Mouse (Mus musculus) left cerebral cortex, adult 2 months (tissue): Measurements from ENCODE around the gene Cul3. TPM values are rescaled to one million over a fixed set of nuclear protein-coding genes. Genes with fewer than 3 reads are reported as not detected.
A peak's percentile ranks its signal among the peaks of the same experiment; 100 is the strongest.

Experiments
- DNase-seq, 2 experiments: peaks; one replicate each; pipeline ENCODE4 v3.0.0; 2021 to 2022; ENCODE audit warnings: low spot score in 2 of 2, mixed read lengths in 1 of 2; ENCODE audit errors: extremely low spot score in 1 of 2
- H3K27ac ChIP-seq: fragments of 200-600 bp; 2 replicates; pipeline ENCODE4 v1.8.1; 2022
- H3K4me3 ChIP-seq: fragments of 200-600 bp; 2 replicates; pipeline ENCODE4 v1.8.1; 2022
- CTCF ChIP-seq: fragments of 200-600 bp; IDR thresholded peaks from 2 replicates; pipeline ENCODE4 v1.8.1; 2022; ENCODE audit warnings: antibody characterized with exemption, mild to moderate bottlenecking, moderate library complexity
- intact Hi-C: fragments of 180-260 bp; cut with DNase I; formaldehyde crosslinking; loops from one replicate; pipeline ENCODE4 v1.15.1; 2025
- total RNA-seq, 2 experiments: library from RNA; stranded (reverse); gene quantifications; 2 replicates each; pipeline ENCODE4 v1.2.3; 2021

Cul3 gene
- total RNA-seq, 2 experiments from 2014 or later: 127 to 137 TPM

DNA sequence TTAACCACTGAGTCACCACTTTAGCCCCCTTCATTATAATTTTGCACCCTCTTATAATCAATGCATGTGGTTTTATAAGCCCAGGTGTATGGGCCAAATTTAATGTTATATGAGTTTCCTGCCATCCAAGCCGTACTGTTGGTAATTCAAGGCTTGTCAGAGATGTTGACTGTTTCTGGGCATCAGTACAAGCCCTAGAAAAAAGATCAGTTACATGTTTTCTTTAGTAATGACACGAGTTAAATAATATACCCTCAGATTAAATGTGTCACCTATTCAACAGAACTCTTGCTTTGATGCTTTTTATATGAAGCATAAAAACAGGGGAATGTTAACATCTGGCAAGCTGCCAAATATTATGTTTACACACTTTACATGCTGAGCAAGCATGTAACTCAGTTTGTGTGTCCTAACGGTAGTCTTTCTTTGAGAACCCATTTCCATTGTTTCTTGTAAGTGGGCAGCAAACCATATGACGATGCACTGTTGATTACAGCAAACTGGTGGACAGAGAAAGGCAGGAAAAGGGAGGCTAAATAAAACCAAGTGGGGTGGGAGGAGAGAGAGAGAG lies 19.8 kb upstream of the Cul3 start:
- no peak for TF ChIP-seq CTCF
- Histone ChIP-seq H3K27ac (no peak overlapping the region), H3K4me3 (no peak overlapping the region)
- intact Hi-C loops: no loop called here
- DNase-seq: no peak

GRCm38 (mm10) chr1:80340061-80340435 lies 232 bp downstream of the Cul3 start:
- intact Hi-C loops: loop anchor here (5.0 kb wide), 1 partner anchor 162 kb away; no protein-coding TSS in a partner anchor
- DNase-seq: peak; percentile 59 to 65
- Histone ChIP-seq H3K27ac (peak overlapping the region; percentile 89), H3K4me3 (peak overlapping the region; percentile 78)
- no peak for TF ChIP-seq CTCF

DNA sequence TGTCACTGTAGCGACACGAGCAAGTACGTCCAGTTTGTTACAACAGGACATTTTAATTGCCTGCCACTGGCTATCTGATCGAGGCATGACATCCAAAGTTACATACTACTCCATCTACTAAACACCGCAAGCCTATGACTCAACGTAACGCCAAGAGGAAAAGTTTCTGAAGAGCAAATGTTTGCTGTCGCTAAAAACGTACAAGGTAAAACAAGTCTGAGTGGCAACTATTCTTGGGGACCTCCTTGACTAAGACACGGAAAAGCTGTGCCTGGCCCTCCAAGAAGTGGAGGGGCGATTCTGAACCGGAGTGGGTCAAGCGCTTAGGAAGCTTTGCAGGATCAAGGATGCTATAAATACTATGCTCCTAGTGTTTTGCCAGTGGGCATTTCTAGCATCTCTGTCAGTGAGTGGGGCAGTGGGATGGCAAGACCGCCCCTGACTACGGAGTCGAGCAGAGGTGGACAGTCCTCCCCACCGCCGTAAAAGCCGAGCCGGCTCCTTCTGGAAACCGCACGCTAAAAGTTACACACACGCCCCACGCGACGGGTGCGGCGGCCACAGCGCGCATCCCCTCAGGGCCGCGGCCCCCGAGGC lies 757 bp downstream of the Cul3 start:
- H3K27ac ChIP-seq: peak overlapping the region; percentile 89
- H3K4me3 ChIP-seq: peak overlapping the region; percentile 78
- DNase-seq: peak in 1 of 2 experiments; percentile 33
- intact Hi-C loops: loop anchor here (2.0 to 5.0 kb wide), 2 partner anchors 43 to 163 kb away; no protein-coding TSS in a partner anchor
- TF ChIP-seq CTCF: no peak

- no peak for DNase-seq
- intact Hi-C loops: loop anchor here (2.0 kb wide), 1 partner anchor 42 kb away; no protein-coding TSS in a partner anchor
- H3K27ac ChIP-seq: no peak overlapping the region
- no peak for TF ChIP-seq CTCF
- peak overlapping the region; percentile 78 for H3K4me3 ChIP-seq
Measured at GRCm38 (mm10) chr1:80338398-80338797, 1.9 kb downstream of the Cul3 start.

DNA sequence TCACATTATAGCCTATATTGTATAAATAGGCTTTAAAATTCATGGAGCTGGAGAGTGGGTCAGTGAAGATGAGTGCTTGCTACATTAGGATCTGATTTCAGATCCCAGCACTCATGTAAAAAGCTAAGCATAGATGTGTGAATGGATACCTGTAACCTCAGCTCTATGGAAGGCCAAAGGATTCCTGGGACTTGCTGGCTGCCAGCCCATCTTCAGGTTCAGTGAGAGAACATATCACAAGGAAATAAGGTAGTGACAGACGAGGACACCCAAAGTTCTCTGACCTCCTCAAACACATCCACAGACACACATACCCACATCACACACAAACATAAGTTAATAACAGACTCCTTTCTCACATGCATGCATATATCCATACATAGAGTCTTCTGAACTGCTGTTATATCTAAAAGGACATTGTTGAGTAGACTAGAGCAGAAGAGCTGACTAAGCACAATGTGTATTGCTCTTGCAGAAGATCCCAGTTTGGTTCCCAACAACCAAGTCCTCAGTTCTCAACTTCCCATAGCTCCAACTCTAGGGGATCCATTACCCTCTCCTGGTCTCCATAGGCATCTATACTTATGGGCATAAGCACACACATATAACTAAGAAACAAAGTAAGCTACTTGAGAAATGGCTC lies 4.4 kb downstream of the Cul3 start:
- DNase-seq: no peak
- TF ChIP-seq CTCF: no peak
- intact Hi-C loops: no loop called here
- H3K27ac ChIP-seq: no peak overlapping the region
- no peak overlapping the region for H3K4me3 ChIP-seq

GRCm38 (mm10) chr1:80335118-80335517 lies 5.2 kb downstream of the Cul3 start:
- intact Hi-C loops: no loop called here
- Histone ChIP-seq H3K27ac (no peak overlapping the region), H3K4me3 (no peak overlapping the region)
- no peak for DNase-seq
- no peak for TF ChIP-seq CTCF

GRCm38 (mm10) chr1:80330970-80331369 lies 9.3 kb downstream of the Cul3 start:
- intact Hi-C loops: no loop called here
- no peak overlapping the region for H3K4me3 ChIP-seq
- no peak overlapping the region for H3K27ac ChIP-seq
- TF ChIP-seq CTCF: no peak
- no peak for DNase-seq

DNA sequence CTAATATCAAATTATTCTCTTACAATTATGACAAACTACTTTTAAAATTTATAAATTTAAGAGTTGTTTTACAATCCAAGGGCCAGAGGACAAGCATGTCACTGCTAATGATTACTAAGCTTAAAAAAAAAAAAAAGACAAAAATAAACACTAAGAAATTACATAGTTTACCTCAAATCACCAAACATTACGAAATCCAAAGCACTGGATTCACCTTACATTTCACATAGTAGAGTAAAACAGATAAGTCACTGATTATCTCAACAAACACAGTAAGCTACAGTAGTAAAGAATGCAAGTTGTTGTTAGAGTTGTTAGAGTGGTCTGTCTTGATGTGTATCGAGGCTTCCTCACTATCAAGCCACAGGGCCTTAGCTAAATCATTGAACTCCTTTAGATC lies 14.5 kb downstream of the Cul3 start:
- TF ChIP-seq CTCF: no peak

DNA sequence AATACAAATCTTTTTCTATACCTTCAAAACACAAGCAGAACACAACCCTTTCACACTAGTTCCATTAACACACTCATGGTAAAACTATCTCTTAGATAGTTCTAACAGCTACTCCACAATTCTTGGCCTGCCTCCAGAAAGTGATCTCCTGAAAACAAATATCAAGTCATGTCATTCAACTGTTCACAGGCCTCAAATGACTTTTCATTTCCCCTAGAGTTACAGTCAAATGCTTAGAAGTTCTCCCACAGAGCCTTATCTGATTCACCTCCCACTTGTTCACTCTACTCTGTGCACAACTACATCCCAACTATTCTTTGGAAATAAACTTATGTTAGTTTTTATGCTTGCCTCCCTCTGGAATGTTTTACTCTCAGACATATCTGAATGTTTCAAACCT lies 15.9 kb downstream of the Cul3 start:
- Histone ChIP-seq H3K27ac (no peak overlapping the region), H3K4me3 (no peak overlapping the region)
- DNase-seq: no peak
- intact Hi-C loops: no loop called here
- no peak for TF ChIP-seq CTCF

More for the DNA sequence above, 14.5 kb downstream of the Cul3 start:
- no peak overlapping the region for H3K4me3 ChIP-seq
- intact Hi-C loops: no loop called here
- H3K27ac ChIP-seq: no peak overlapping the region
- DNase-seq: no peak

GRCm38 (mm10) chr1:80315533-80316045 lies 24.7 kb downstream of the Cul3 start:
- intact Hi-C loops: no loop called here
- TF ChIP-seq CTCF: no peak
- DNase-seq: no peak
- H3K4me3 ChIP-seq: no peak overlapping the region
- no peak overlapping the region for H3K27ac ChIP-seq

- no peak for TF ChIP-seq CTCF
- intact Hi-C loops: no loop called here
- no peak overlapping the region for H3K4me3 ChIP-seq
- DNase-seq: no peak
- H3K27ac ChIP-seq: no peak overlapping the region
Measured at GRCm38 (mm10) chr1:80293307-80293706, 47.0 kb downstream of the Cul3 start.

DNA sequence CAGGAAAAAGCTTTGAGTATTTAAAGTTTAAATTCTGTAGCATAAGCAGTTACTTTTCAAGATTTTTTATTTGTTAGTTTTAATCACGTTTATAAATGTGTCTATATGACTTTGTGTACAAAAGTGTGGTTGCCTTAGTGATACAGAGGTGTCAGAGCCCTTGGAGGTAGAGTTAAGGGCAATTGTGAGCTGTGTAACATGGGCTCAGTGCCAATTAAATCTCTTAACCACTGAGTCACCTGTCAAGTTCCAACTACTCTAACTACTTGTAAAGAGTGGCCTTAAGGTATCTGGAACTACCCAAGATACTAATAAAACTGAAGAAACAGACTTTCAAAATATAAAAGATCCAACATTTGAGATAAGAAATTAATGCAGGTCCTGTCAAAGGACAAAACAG lies 61.5 kb downstream of the Cul3 start:
- intact Hi-C loops: no loop called here
- Histone ChIP-seq H3K27ac (no peak overlapping the region), H3K4me3 (no peak overlapping the region)
- TF ChIP-seq CTCF: no peak
- no peak for DNase-seq
